Mouse (Mus musculus) heart, embryonic 14.5 days (tissue): Measurements from ENCODE around the gene Klf6. TPM values are rescaled to one million over a fixed set of nuclear protein-coding genes. Genes with fewer than 3 reads are reported as not detected.

Source experiments
- ATAC-seq: fragments of 200-750 bp; cut with Nextera tagmentation; 2 replicates; pipeline ENCODE4 v1.8.0; 2017; ENCODE audit warnings: low read depth, moderate TSS enrichment; ENCODE audit not compliant: insufficient number of reproducible peaks, insufficient read depth, low FRiP score
- H3K27ac ChIP-seq, 2 experiments: fragments of 200-500 bp in 1 of 2; fragments of 300-500 bp in 1 of 2; sonication (generic) in 1 of 2; replicated peaks in 1 of 2; 2 replicates each; pipeline ENCODE4 v1.5.1; 2012 to 2014; ENCODE audit warnings: low read depth in 2 of 2, low read length in 2 of 2, control low read depth in 1 of 2, mild to moderate bottlenecking in 1 of 2, mixed read lengths in 1 of 2; ENCODE audit not compliant: control insufficient read depth in 1 of 2, insufficient read depth in 1 of 2
- H3K27me3 ChIP-seq: fragments of 300-500 bp; sonication (generic); 2 replicates; pipeline ENCODE4 v1.6.1; 2014; ENCODE audit warnings: mild to moderate bottlenecking, low read length, control low read depth; ENCODE audit not compliant: control insufficient read depth, insufficient read depth
- H3K36me3 ChIP-seq: fragments of 300-500 bp; sonication (generic); 2 replicates; pipeline ENCODE4 v1.6.1; 2014; ENCODE audit warnings: mild to moderate bottlenecking, control low read depth, low read length, mixed read lengths; ENCODE audit not compliant: control insufficient read depth, insufficient read depth
- H3K4me1 ChIP-seq, 2 experiments: fragments of 200-500 bp in 1 of 2; fragments of 300-500 bp in 1 of 2; sonication (generic) in 1 of 2; 2 replicates each; pipeline ENCODE4 v1.6.1; 2012 to 2014; ENCODE audit warnings: low read length in 2 of 2, control low read depth in 1 of 2, mixed read lengths in 1 of 2; ENCODE audit not compliant: control insufficient read depth in 2 of 2, insufficient read depth in 2 of 2
- H3K4me2 ChIP-seq: fragments of 300-500 bp; sonication (generic); 2 replicates; pipeline ENCODE4 v1.6.1; 2014; ENCODE audit warnings: mild to moderate bottlenecking, low read length
- H3K4me3 ChIP-seq, 2 experiments: fragments of 200-500 bp in 1 of 2; fragments of 300-500 bp in 1 of 2; sonication (generic) in 1 of 2; 2 replicates each; pipeline ENCODE4 v1.5.1; 2012 to 2014; ENCODE audit warnings: low read length in 2 of 2, mild to moderate bottlenecking in 2 of 2, control low read depth in 1 of 2, low read depth in 1 of 2, moderate library complexity in 1 of 2; ENCODE audit not compliant: control insufficient read depth in 1 of 2, insufficient read depth in 1 of 2
- H3K9ac ChIP-seq: fragments of 300-500 bp; sonication (generic); 2 replicates; pipeline ENCODE4 v1.6.1; 2014; ENCODE audit warnings: mild to moderate bottlenecking, low read length
- H3K9me3 ChIP-seq: fragments of 300-500 bp; sonication (generic); 2 replicates; pipeline ENCODE4 v1.6.1; 2016; ENCODE audit warnings: low read length, control low read depth; ENCODE audit not compliant: control insufficient read depth
- WGBS: fragments of 180-500 bp; shearing (Covaris S2); extraction: QIAGEN DNeasy Blood & Tissue Kit; methylation state at CpG from one replicate; pipeline ENCODE4 v1.1.7; 2014; 5-methylcytosine and 5-hydroxymethylcytosine counted together
- polyA plus RNA-seq: library from polyadenylated mRNA; unstranded; fragments of >200 nt; fragmentation: Nextera tagmentation; extraction: Ambion mirVana; gene quantifications from 2 replicates; pipeline ENCODE4 v1.2.1, GENCODE M21; 2014

Gene Klf6
- polyA plus RNA-seq, 1 experiment from 2014 or later = 65.4 TPM

GRCm38 (mm10) chr13:5826170-5826827 is 35.0 kb upstream of the Klf6 start:
- no peaks in the 10 kb centered on the region for H3K27me3 ChIP-seq
- peak overlapping the region in 1 of 2 experiments; percentile 12; a peak in 1 of 4 replicates for H3K4me3 ChIP-seq
- H3K36me3 ChIP-seq = no peaks in the 10 kb centered on the region
- ATAC-seq = no peak; the same call in 1 of the 2 replicates
- peak overlapping the region; percentile 57 for H3K4me2 ChIP-seq
- peak overlapping the region; percentile 12; the same call in 1 of the 2 replicates for H3K9ac ChIP-seq
- H3K4me1 ChIP-seq = peaks cover 8 to 22% of the 10 kb centered on the region in 2 experiments
- 14% methylated on average over 9 of the region's 9 CpGs for WGBS
- H3K9me3 ChIP-seq = no peaks in the 10 kb centered on the region
- peak overlapping the region; percentile 20 to 43; a peak in 2 of 4 replicates for H3K27ac ChIP-seq

GRCm38 (mm10) chr13:5831976-5832375 is 29.3 kb upstream of the Klf6 start:
- no peak overlapping the region for H3K4me3 ChIP-seq
- no peaks in the 10 kb centered on the region for H3K27me3 ChIP-seq
- H3K9ac ChIP-seq = no peak overlapping the region
- WGBS = 26% methylated on average over 7 of the region's 7 CpGs
- no peak overlapping the region for H3K27ac ChIP-seq
- peaks cover 0 to 5% of the 10 kb centered on the region in 2 experiments; a peak in 1 of 4 replicates for H3K4me1 ChIP-seq
- no peaks in the 10 kb centered on the region for H3K36me3 ChIP-seq
- ATAC-seq = no peak
- H3K9me3 ChIP-seq = no peaks in the 10 kb centered on the region
- no peak overlapping the region for H3K4me2 ChIP-seq

GRCm38 (mm10) chr13:5837174-5837777 is 24.0 kb upstream of the Klf6 start:
- ATAC-seq = peak; percentile 50; the same call in 1 of the 2 replicates
- 59% methylated on average over 4 of the region's 4 CpGs for WGBS
- no peak overlapping the region; a peak in 1 of 4 replicates for H3K27ac ChIP-seq

GRCm38 (mm10) chr13:5841418-5841817 is 19.9 kb upstream of the Klf6 start:
- Histone ChIP-seq H3K27me3 (no peaks in the 10 kb centered on the region), H3K4me1 (peaks cover 6 to 24% of the 10 kb centered on the region in 2 experiments), H3K9ac (no peak overlapping the region), H3K4me3 (no peak overlapping the region), H3K27ac (no peak overlapping the region), H3K36me3 (no peaks in the 10 kb centered on the region), H3K4me2 (no peak overlapping the region), H3K9me3 (no peaks in the 10 kb centered on the region)
- WGBS = 63% methylated on average over 6 of the region's 6 CpGs
- no peak for ATAC-seq

More at GRCm38 (mm10) chr13:5837174-5837777, 24.0 kb upstream of the Klf6 start:
- H3K36me3 ChIP-seq = no peaks in the 10 kb centered on the region
- H3K9me3 ChIP-seq = no peaks in the 10 kb centered on the region
- peaks cover 2 to 11% of the 10 kb centered on the region in 2 experiments for H3K4me1 ChIP-seq
- H3K9ac ChIP-seq = no peak overlapping the region
- no peaks in the 10 kb centered on the region for H3K27me3 ChIP-seq
- H3K4me2 ChIP-seq = no peak overlapping the region
- no peak overlapping the region for H3K4me3 ChIP-seq

GRCm38 (mm10) chr13:5842911-5843310 is 18.4 kb upstream of the Klf6 start:
- no peak for ATAC-seq

GRCm38 (mm10) chr13:5843829-5844228 is 17.5 kb upstream of the Klf6 start:
- no peak overlapping the region for H3K27ac ChIP-seq
- no peak overlapping the region for H3K4me3 ChIP-seq
- H3K4me2 ChIP-seq = no peak overlapping the region
- H3K36me3 ChIP-seq = no peaks in the 10 kb centered on the region
- ATAC-seq = no peak
- 24% methylated on average over 2 of the region's 2 CpGs for WGBS
- H3K9me3 ChIP-seq = no peaks in the 10 kb centered on the region
- no peak overlapping the region for H3K9ac ChIP-seq
- peaks cover 6 to 24% of the 10 kb centered on the region in 2 experiments for H3K4me1 ChIP-seq
- no peaks in the 10 kb centered on the region for H3K27me3 ChIP-seq

More at GRCm38 (mm10) chr13:5842911-5843310, 18.4 kb upstream of the Klf6 start:
- Histone ChIP-seq H3K4me3 (no peak overlapping the region), H3K27ac (peak overlapping the region; percentile 10 to 27; a peak in 1 of 4 replicates), H3K9ac (no peak overlapping the region), H3K4me1 (peaks cover 6 to 24% of the 10 kb centered on the region in 2 experiments), H3K9me3 (no peaks in the 10 kb centered on the region), H3K4me2 (no peak overlapping the region), H3K36me3 (no peaks in the 10 kb centered on the region), H3K27me3 (no peaks in the 10 kb centered on the region)
- 31% methylated on average over 5 of the region's 5 CpGs for WGBS

GRCm38 (mm10) chr13:5844338-5844737 is 16.9 kb upstream of the Klf6 start:
- no peaks in the 10 kb centered on the region for H3K36me3 ChIP-seq
- WGBS = 89% methylated on average over 5 of the region's 5 CpGs
- no peak overlapping the region for H3K27ac ChIP-seq
- no peak overlapping the region for H3K4me3 ChIP-seq
- H3K4me2 ChIP-seq = no peak overlapping the region
- ATAC-seq = no peak
- no peak overlapping the region for H3K9ac ChIP-seq
- H3K27me3 ChIP-seq = no peaks in the 10 kb centered on the region
- H3K9me3 ChIP-seq = no peaks in the 10 kb centered on the region
- peaks cover 6 to 24% of the 10 kb centered on the region in 2 experiments for H3K4me1 ChIP-seq
